Mouse (Mus musculus) right cerebral cortex, postnatal 4 days (tissue): ENCODE measurements around the gene Gmcl1.

ENCODE experiments used
- DNase-seq: peaks from one replicate; pipeline ENCODE4 v3.0.0-alpha.2; 2022

Gene Gmcl1

GRCm38 (mm10) chr6:86733183-86733876 is at the start of gene Gmcl1:
Gene Gmcl1 (minus strand): TSS chr6:86733383.
- DNase-seq = peak; percentile 94

GRCm38 (mm10) chr6:86782342-86782741 is 49.2 kb upstream of the Gmcl1 start:
- no peak for DNase-seq

GRCm38 (mm10) chr6:86781361-86781957 is 48.3 kb upstream of the Gmcl1 start:
- no peak for DNase-seq

- no peak for DNase-seq
Measured at GRCm38 (mm10) chr6:86778910-86779594, 45.9 kb upstream of the Gmcl1 start.

- DNase-seq = no peak
Measured at GRCm38 (mm10) chr6:86777181-86777580, 44.0 kb upstream of the Gmcl1 start.

GRCm38 (mm10) chr6:86776706-86777071 is 43.5 kb upstream of the Gmcl1 start:
- no peak for DNase-seq

GRCm38 (mm10) chr6:86776001-86776705 is 43.0 kb upstream of the Gmcl1 start:
- DNase-seq = peak; percentile 4

GRCm38 (mm10) chr6:86774937-86775336 is 41.8 kb upstream of the Gmcl1 start:
- no peak for DNase-seq

- DNase-seq = no peak
Measured at GRCm38 (mm10) chr6:86773830-86774229, 40.6 kb upstream of the Gmcl1 start.

- no peak for DNase-seq
Measured at GRCm38 (mm10) chr6:86772631-86773030, 39.4 kb upstream of the Gmcl1 start.

GRCm38 (mm10) chr6:86768938-86769337 is 35.8 kb upstream of the Gmcl1 start:
- no peak for DNase-seq

GRCm38 (mm10) chr6:86768186-86768776 is 35.1 kb upstream of the Gmcl1 start:
- no peak for DNase-seq

- DNase-seq = no peak
Measured at GRCm38 (mm10) chr6:86767465-86767864, 34.3 kb upstream of the Gmcl1 start.

- no peak for DNase-seq
Measured at GRCm38 (mm10) chr6:86765637-86766059, 32.5 kb upstream of the Gmcl1 start.

- no peak for DNase-seq
Measured at GRCm38 (mm10) chr6:86754105-86754863, 21.1 kb upstream of the Gmcl1 start.

- no peak for DNase-seq
Measured at GRCm38 (mm10) chr6:86752843-86753485, 19.8 kb upstream of the Gmcl1 start.

GRCm38 (mm10) chr6:86750961-86751360 is 17.8 kb upstream of the Gmcl1 start:
- DNase-seq = no peak

- DNase-seq = no peak
Measured at GRCm38 (mm10) chr6:86749817-86750216, 16.6 kb upstream of the Gmcl1 start.

GRCm38 (mm10) chr6:86747171-86747570 is 14.0 kb upstream of the Gmcl1 start:
- DNase-seq = peak; percentile 51

- no peak for DNase-seq
Measured at GRCm38 (mm10) chr6:86740652-86741051, 7.5 kb upstream of the Gmcl1 start.

GRCm38 (mm10) chr6:86736830-86737229 is 3.6 kb upstream of the Gmcl1 start:
- DNase-seq = no peak

- DNase-seq = no peak
Measured at GRCm38 (mm10) chr6:86736313-86736712, 3.1 kb upstream of the Gmcl1 start.
